Mouse (Mus musculus): Measurements from ENCODE around the gene Zfp800.

Zfp800 gene

DNA sequence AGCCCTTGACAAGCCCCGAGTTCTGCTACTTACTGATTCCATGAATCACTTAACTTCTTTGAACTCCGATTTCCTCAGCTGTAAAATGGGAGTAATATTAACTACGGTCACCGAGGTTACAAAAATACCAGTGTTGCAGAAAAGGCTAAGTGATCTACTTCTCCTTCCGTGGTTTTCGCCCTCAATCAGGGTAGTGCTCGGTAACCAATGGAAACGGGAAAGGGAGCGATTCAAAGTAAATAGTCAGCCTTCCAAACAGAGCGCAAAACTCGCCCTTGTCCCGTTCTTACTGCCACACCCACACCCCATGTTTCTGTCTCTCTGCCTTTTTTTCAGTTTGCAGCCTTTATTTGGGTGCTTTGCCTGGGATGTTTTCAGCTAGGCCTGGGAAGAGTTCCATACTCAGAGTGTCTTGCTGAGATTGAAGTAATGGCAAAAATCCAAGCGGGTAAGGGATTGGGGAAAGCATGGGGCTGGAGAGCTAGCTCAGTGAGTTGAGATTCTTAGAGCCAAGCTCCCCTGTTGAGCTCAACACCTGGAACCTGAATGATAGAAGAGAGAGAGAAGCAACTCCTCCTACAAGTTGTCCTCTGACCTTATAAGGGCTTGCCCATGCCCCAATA is 78.0 kb downstream of the Zfp800 start:
- in situ Hi-C loops (cut with MboI; ENCODE audit: unreplicated experiment in 2 of 2) = no loop called here

DNA sequence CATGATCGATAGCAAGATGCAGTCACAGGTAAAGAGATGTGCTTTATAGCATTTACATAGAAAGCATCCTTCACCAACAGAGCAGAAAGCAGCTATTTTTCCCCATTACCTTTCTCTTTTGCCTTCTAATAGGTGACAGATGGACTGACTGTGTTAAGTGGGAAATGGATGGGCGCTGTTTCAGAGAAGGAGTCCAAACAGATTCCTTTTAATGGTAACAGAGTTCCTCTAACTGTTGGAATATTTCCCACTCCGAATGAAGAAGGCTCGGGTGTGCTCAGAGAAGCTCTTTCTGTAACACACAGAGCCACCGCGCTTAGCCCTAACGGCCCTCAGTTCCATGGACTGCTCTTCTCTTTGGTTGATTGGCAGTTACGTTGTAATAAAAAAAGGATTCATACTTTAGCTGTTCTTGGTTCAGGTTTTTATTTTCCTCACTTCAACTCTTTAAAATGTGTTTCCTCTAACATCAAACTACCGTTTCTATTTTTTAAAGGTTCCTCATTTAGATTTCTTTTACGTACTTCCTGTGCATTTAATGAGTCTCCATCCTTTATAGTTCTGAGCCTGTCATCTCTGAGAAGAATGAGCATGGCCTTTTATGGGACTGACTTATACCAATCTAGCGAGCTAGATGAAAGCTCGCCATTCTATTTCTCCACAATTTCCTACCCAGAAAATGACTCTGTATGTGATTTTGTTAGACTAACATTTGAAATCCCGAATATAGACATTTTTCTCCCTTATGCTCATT is 78.8 kb downstream of the Zfp800 start:
- in situ Hi-C loops (cut with MboI; ENCODE audit: unreplicated experiment in 2 of 2) = no loop called here

DNA sequence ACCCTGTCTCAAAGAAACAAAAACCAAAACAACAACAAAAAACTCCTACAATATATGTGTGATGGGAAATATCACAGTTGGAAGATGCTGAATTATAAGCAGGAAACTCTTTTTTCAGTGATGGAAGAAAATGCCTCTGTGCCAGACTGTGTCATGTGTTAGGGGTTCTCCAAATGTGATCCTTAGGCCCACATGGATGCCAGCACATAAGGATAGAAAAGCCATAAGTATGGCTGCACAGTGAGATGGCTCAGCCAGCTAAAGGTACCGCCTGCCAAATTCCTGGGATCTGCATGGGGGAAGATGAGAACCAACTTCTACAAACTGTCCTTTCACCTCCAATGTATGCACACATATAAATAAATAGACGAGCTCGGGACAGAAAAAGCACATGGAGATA is 82.6 kb downstream of the Zfp800 start:
- in situ Hi-C loops (cut with MboI; ENCODE audit: unreplicated experiment in 2 of 2) = no loop called here

DNA sequence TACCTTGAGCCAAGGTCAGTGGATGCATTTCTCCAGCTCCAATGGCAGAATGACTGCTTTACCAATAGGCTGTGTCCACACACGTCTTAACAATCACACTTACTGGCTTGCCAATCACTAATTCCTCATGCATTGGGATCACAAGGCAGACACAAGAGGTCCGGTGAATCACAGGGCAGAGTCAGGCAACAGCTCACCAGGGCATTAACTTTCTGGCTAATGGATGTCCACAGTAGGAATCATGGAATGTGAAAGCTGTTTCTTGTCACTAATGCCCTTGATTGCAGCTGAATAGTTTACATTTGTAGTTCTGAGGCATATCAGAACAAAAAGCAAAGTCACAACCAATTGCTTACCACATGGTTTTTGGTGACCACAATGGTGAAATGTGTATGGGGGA is 85.7 kb downstream of the Zfp800 start:
- in situ Hi-C loops (cut with MboI; ENCODE audit: unreplicated experiment in 2 of 2) = no loop called here

DNA sequence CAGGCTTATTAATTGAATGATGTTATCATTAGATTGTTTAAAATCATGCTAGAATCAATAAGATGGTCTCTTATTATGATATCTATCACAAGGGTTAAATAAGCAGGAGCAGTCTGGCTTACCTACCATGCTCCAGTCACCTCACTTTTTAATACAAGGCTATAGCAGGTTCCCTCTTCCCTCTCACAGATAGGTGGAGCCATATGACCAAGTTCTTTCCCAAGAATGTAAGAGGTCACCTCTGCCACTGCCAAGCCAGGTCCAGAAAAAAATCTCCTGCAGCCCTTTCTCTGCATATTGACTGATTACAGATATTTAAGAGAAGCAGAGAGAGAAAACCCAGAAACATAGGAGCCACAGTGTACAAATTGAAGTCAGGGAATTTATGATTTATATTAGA is 88.1 kb downstream of the Zfp800 start:
- in situ Hi-C loops (cut with MboI; ENCODE audit: unreplicated experiment in 2 of 2) = no loop called here

DNA sequence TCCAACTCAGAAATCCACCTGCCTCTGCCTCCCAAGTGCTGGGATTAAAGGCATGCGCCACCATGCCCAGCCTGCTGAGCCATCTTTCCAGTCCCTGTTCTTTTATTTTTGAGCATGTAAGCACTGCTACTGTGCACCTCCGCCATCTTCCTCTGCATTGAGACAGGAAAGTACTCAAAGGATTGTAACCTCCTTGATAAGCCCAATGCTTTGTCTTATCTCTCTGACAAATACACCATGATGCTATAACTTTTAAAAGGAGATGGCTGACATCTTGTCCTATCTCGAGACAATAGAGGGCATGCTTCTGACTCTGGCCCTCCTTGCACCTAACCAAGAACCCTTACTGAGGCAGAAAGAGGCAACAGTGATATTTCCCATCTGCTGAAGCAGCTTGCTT is 88.9 kb downstream of the Zfp800 start:
- in situ Hi-C loops (cut with MboI; ENCODE audit: unreplicated experiment in 2 of 2) = no loop called here

DNA sequence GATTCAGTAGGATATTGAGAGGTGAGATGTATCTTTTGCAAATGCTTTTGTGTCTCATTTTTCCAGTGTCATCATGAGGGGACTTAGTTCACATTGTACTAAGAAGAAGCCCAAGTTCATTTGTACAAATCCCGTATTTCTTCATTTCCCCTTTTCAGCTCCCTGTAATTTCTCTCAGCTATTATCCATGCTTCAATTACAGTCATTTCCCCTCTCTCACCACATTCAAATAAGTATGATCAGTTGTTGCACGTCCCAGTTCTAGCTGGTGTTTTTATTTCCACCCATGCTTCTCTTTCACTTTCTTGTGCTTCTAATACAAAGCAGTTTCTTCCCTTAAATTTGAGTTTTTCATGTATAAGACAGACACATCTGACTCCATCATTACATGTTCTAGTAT is 91.1 kb downstream of the Zfp800 start:
- in situ Hi-C loops (cut with MboI; ENCODE audit: unreplicated experiment in 2 of 2) = no loop called here

DNA sequence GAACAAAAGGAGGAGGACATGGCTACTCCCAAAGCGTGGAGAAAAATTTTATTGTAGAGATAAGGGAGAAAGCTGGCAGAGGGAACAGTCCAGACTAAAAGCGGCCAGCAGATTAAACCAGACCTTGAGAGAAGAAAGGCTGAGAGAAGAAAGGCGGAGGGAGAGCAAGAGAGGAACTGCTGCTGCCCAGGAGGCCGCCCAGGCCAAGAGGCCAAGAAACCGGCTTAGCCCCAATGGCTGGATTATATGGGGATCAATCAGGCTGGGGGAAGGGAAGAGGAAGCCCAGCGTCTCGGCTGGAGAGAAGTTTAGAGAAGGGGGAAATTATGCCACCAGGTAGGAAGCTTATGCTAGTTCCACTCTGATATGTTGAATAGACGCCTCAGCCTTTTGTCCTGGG is 101.5 kb downstream of the Zfp800 start:
- in situ Hi-C loops (cut with MboI; ENCODE audit: unreplicated experiment in 2 of 2) = no loop called here

DNA sequence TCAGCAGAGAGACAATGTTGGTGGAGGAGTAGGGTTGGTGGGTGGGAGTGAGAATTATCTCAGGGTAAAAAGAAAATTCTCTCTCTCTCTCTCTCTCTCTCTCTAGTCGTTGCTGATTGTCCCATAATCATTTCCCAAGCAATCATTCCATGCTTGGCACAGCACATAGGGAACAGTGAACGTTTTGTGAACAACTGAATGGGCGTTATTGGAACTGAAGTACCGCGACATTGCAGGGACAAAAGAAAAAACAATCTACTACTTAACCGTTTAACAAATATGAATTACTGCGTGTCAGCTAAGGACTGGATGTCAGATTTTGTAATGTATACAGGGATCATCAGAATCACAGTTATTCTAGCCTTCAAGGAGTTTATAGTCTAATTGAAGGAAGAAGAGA is 102.2 kb downstream of the Zfp800 start:
- in situ Hi-C loops (cut with MboI; ENCODE audit: unreplicated experiment in 2 of 2) = no loop called here

DNA sequence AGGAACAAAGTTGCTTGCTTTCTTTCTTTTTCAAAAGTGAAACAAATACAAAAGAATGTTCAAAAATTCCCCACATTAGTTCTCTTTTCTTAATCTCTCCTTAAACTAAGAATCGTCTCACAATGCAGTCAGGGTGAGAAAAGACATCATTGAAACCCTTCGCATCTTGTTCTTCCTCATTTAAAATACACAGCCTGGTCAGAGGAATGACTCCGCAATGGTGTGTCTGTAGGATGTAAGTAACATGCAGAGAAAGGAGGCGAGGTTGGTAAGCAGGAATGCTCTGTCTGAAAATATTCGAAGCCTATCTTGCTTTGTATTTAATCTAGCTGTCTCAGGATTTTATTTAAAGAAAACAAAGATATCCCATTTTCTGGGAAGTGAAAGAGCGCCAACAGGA is 105.0 kb downstream of the Zfp800 start:
- in situ Hi-C loops (cut with MboI; ENCODE audit: unreplicated experiment in 2 of 2) = no loop called here

DNA sequence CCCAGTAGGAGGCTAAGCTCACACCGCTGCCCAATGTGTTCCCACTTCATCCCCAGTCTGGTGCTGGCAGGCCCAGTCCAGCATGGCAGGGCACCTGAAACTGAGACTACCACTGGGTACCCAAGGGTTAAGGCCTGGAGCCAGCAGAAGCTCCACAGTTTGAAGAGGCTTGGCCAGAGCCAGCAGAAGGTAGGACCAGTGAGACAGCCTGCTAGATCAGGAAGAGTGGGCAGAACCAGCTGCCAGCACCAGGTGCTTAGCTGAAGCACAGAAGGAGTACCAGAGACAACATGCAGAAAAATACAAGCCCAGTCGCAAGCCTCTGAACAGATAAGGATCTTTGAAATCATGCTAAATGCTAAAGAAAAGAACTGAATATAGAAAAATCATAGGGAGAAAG is 117.9 kb downstream of the Zfp800 start:
- in situ Hi-C loops (cut with MboI; ENCODE audit: unreplicated experiment in 2 of 2) = loop anchor here in 1 of 2 experiments (10.0 kb wide), 1 partner anchor 135 kb away; no protein-coding TSS in a partner anchor

DNA sequence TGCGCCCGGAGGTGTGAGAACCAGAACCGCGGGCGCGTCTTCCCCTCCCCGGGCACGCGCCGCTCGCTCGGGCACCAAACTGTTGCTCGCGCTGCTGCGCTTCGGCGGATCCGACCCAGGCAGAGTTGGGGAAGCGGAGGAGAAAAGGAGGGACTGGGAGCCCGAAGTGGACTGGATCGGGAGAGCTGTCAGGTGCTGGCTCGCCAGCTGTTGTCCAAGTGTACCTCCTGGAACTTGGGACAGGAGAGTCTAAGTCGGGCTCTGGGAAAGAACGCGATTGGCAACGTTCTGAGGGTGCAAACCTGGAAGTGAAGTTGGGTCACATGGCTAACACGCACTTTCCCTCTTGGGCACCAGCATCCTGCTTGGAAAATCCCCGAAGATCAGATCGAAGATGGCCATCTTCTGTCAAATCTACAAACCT is 135.6 kb downstream of the Zfp800 start:
- in situ Hi-C loops (cut with MboI; ENCODE audit: unreplicated experiment in 2 of 2) = loop anchor here (10.0 to 25.0 kb wide), 4 partner anchors 153 to 1500 kb away; partner anchors contain the start of gene Snd1 (in 1 of the 2)

DNA sequence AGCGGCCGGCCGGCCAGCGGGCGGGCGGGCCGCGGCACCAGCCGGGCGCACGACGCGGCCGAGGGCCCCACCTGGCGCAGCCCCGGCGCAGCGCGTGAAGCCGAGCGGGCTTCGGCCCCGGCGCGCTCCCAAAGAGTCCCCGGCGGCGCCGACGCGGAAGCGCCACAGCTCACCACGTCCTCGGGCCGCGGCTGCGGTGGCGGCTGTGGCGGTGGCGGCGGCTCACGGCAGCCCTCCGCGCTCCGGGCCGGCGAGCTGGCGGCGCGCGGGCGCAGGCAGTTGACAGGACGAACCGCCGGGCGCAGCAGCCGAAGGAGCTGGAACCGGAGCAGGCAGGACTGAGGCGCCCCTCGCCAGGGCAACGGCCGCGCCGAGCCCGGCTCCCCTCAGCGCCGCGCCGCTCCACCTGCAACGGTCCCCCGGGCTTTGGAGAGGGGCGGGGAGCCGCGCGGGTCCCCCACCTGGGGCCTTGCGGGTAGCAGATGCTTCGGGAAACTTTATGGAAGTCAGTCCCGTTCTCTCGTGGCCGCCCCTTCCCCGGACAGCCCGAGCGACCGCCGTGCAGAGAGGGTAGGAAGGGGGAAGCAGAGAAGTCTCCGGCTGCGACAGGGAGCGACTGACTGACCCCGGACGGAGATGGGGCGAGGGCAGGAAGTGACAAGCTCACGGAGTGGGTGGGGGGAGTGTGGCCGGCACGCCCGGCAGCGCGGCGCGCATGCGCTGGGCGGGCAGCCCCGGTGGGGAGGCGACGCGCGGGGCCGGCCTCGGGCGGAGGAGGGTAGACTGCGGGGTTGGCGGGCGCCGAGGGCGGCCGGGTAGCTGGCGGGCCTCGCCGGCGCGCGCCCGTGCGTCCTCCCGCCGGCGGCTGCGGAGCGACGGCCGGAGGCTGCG is 136.3 kb downstream of the Zfp800 start:
- in situ Hi-C loops (cut with MboI; ENCODE audit: unreplicated experiment in 2 of 2) = loop anchor here (10.0 to 25.0 kb wide), 4 partner anchors 153 to 1499 kb away; partner anchors contain the start of gene Snd1 (in 1 of the 2)

DNA sequence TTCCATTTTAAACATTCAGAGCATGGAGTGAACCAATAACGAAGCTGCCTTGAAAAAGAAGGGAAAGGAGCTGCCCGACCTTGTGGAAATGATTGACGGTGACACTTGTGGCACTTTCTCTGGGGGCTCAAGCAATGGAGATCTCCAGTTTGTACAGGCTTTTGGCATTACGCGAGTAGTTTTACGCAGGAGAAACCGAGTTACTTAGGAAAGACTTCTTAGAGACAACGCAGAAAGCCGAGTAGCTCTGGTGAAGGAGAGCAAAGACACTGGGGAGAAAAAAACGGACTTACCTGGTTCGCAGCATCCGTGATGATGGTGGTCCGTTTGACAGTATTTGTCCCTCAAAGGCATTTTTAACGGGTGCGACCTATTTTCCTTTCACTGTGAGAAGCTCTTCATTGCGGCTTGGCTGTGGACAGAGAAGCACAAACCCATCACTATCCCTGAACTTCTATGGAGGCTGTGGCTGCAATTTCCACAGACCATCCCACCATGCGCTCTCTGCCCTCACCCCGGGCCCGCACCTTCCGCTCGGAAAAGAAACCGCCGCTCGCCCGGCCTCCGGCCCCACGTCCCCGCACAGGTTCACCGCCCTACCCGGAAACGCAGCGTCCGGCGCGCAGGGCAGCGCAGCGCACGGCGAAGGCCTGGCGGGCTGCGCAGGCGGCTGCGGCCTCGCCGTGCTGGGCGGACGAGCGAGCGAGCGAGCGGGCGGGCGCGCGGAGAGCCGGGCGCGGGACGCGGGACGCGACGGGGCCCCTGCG is 137.2 kb downstream of the Zfp800 start:
- in situ Hi-C loops (cut with MboI; ENCODE audit: unreplicated experiment in 2 of 2) = loop anchor here (10.0 to 25.0 kb wide), 4 partner anchors 154 to 1498 kb away; partner anchors contain the start of gene Snd1 (in 1 of the 2)

DNA sequence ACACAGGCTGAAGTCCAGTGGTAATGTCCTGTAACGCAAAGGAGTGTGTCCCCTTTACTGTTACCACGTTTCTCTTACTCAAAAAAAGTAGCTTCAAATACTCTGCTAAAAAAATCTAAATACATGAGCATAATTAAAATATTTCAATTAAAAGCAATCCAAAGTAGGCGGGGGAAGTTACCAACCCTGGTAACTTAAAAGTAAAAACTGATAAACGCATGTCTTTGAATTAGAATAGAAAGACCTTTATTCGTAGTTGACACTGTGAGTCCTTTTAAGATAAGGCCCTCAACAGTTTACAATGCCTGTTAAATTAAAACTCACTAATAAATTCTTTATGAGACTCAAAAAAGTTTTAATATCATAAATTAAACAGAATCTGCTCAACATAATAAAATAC is 138.1 kb downstream of the Zfp800 start:
- in situ Hi-C loops (cut with MboI; ENCODE audit: unreplicated experiment in 2 of 2) = loop anchor here (5.0 to 25.0 kb wide), 5 partner anchors 155 to 1497 kb away; partner anchors contain the start of gene Snd1 (in 2 of the 2)

DNA sequence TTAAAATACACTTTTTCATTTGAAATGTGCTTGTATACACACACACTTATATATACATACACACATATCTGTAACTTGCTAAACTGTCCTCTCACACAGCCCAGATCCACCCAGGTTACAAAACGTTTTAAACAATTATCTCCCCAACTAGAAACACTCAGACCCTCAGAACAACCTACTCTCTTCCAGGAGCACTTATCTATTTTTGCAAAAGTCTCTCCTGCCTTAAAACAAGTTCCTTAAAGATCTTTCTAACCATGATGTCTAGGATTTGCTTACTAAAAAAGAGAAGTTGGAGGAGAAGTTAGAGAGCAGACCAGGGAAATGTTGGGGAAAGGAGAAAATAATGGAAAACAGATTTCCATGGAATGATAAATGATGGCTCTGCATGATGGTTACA is 139.4 kb downstream of the Zfp800 start:
- in situ Hi-C loops (cut with MboI; ENCODE audit: unreplicated experiment in 2 of 2) = loop anchor here (5.0 to 25.0 kb wide), 4 partner anchors 219 to 1496 kb away; partner anchors contain the start of gene Snd1 (in 2 of the 2)

DNA sequence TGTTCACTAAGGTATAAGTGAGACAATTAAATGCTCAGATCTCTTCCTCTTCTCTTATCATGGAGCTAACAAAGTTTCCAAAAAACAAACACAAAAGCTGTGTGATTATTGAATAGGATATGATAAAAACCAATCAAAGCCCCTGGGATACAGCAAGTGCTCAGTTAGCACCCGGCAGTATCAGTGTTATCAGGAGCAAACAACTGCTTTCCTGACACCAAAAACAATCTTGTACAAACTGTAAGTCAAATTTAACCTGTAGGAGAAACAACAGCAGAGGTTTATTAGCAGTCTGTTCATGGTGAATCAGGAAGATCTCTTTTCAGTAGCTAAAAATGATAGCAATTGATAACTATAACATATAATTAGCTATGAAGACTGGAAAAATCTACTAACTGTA is 140.0 kb downstream of the Zfp800 start:
- in situ Hi-C loops (cut with MboI; ENCODE audit: unreplicated experiment in 2 of 2) = loop anchor here (5.0 to 25.0 kb wide), 4 partner anchors 220 to 1495 kb away; partner anchors contain the start of gene Snd1 (in 2 of the 2)

DNA sequence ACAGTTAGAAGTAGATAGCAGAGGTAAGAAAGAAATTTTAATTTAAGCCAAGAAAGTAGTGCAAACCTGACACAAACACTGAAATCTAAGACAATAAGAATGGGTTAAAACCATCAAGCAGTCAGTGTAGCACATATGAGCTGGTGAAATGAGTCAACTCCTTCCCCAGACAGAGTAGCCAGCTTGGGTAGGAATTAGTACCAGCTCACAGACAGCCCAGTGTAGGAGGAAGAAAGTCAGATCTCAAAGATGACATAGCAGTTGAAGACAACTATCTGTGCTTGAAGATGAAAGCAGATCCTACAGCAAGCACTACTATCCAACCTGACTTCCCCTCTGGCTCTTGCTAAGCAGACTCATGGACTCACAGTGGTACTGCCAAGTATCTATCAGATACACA is 145.0 kb downstream of the Zfp800 start:
- in situ Hi-C loops (cut with MboI; ENCODE audit: unreplicated experiment in 2 of 2) = loop anchor here (25.0 kb wide), 3 partner anchors 235 to 1490 kb away; partner anchors contain the start of gene Snd1 (in 1 of the 2)

DNA sequence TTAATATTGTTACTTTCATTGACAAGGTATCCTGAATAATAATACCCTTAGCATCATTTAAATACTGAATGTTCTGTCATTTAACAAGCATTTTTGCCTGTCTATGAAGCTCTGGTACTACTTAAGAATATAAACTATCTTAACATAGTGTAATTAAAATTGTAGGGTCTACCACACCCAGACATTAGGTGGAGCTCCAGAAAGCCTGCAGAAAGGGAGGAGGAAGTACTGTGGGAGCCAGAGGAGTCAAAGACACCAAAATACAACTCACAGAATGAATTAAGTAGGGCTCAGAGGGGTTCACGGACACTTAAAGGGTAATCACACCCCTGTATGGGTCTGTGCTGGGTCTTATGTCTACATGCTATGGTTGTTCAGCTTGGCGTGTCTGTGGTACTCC is 149.6 kb downstream of the Zfp800 start:
- in situ Hi-C loops (cut with MboI; ENCODE audit: unreplicated experiment in 2 of 2) = no loop called here
